Mouse (Mus musculus) left cerebral cortex, adult 2 months (tissue): ENCODE data around the gene Klhdc10. TPM values are rescaled to one million over a fixed set of nuclear protein-coding genes. Genes with fewer than 3 reads are reported as not detected.

Experiments
- DNase-seq, 2 experiments: peaks; one replicate each; pipeline ENCODE4 v3.0.0; 2021 to 2022; ENCODE audit warnings: low spot score in 2 of 2, mixed read lengths in 1 of 2; ENCODE audit errors: extremely low spot score in 1 of 2
- H3K27ac ChIP-seq: fragments of 200-600 bp; 2 replicates; pipeline ENCODE4 v1.8.1; 2022
- H3K4me3 ChIP-seq: fragments of 200-600 bp; 2 replicates; pipeline ENCODE4 v1.8.1; 2022
- CTCF ChIP-seq: fragments of 200-600 bp; IDR thresholded peaks from 2 replicates; pipeline ENCODE4 v1.8.1; 2022; ENCODE audit warnings: antibody characterized with exemption, mild to moderate bottlenecking, moderate library complexity
- intact Hi-C: fragments of 180-260 bp; cut with DNase I; formaldehyde crosslinking; loops from one replicate; pipeline ENCODE4 v1.15.1; 2025
- total RNA-seq, 2 experiments: library from RNA; stranded (reverse); gene quantifications; 2 replicates each; pipeline ENCODE4 v1.2.3; 2021

Klhdc10 gene
- total RNA-seq, 2 experiments from 2014 or later: 87.2 to 91.9 TPM

- no peak for TF ChIP-seq CTCF
- no peak overlapping the region for H3K4me3 ChIP-seq
- DNase-seq: no peak
- intact Hi-C loops: no loop called here
- H3K27ac ChIP-seq: no peak overlapping the region
Observed at GRCm38 (mm10) chr6:30476025-30476765, 74.5 kb downstream of the Klhdc10 start.

GRCm38 (mm10) chr6:30477210-30477714, 75.6 kb downstream of the Klhdc10 start:
- H3K27ac ChIP-seq: no peak overlapping the region
- intact Hi-C loops: no loop called here
- no peak overlapping the region for H3K4me3 ChIP-seq
- DNase-seq: no peak
- no peak for TF ChIP-seq CTCF

GRCm38 (mm10) chr6:30477784-30478183, 76.1 kb downstream of the Klhdc10 start:
- no peak for TF ChIP-seq CTCF
- Histone ChIP-seq H3K27ac (no peak overlapping the region), H3K4me3 (no peak overlapping the region)
- intact Hi-C loops: no loop called here
- DNase-seq: no peak

GRCm38 (mm10) chr6:30479418-30479817, 77.8 kb downstream of the Klhdc10 start:
- intact Hi-C loops: no loop called here
- no peak for DNase-seq
- no peak for TF ChIP-seq CTCF
- Histone ChIP-seq H3K27ac (no peak overlapping the region), H3K4me3 (no peak overlapping the region)

- DNase-seq: no peak
- no peak overlapping the region for H3K4me3 ChIP-seq
- no peak overlapping the region for H3K27ac ChIP-seq
- TF ChIP-seq CTCF: no peak
- intact Hi-C loops: no loop called here
Observed at GRCm38 (mm10) chr6:30482908-30483307, 81.2 kb downstream of the Klhdc10 start.

- DNase-seq: no peak
- intact Hi-C loops: no loop called here
- Histone ChIP-seq H3K4me3 (no peak overlapping the region), H3K27ac (no peak overlapping the region)
- TF ChIP-seq CTCF: no peak
Observed at GRCm38 (mm10) chr6:30486504-30486903, 84.8 kb downstream of the Klhdc10 start.

- intact Hi-C loops: no loop called here
- Histone ChIP-seq H3K4me3 (no peak overlapping the region), H3K27ac (no peak overlapping the region)
- TF ChIP-seq CTCF: no peak
- DNase-seq: no peak
Observed at GRCm38 (mm10) chr6:30499049-30499448, 97.4 kb downstream of the Klhdc10 start.

Other genes with a start within 250 kb of the Klhdc10 start
- gene Ube2h, start 97.3 kb upstream of the Klhdc10 start, total RNA-seq: 10 to 100 TPM; 90.5 to 92.1 TPM
- 10 to 100 TPM; 23.6 to 28.7 TPM for gene Zc3hc1, start 10.8 kb upstream of the Klhdc10 start, total RNA-seq
- gene Tmem209, start 107.9 kb downstream of the Klhdc10 start, total RNA-seq: 10 to 100 TPM; 18.3 to 21.7 TPM
- 1 to 10 TPM in 1 of 2 experiments, under 1 TPM in 1; 0.70 to 1.1 TPM for gene Ssmem1, start 108.0 kb downstream of the Klhdc10 start, total RNA-seq
- 1 to 10 TPM in 1 of 2 experiments, under 1 TPM in 1; 0.61 to 1.2 TPM for gene Cpa2, start 139.7 kb downstream of the Klhdc10 start, total RNA-seq
- under 1 TPM in 1 of 2 experiments, not detected in 1; 0.16 TPM for gene Cpa4, start 166.5 kb downstream of the Klhdc10 start, total RNA-seq
- not detected for gene Cpa5, start 209.1 kb downstream of the Klhdc10 start, total RNA-seq
- not detected for gene Cpa1, start 237.3 kb downstream of the Klhdc10 start, total RNA-seq